Mouse (Mus musculus): ENCODE measurements around the gene Irf2bpl. TPM values are rescaled to one million over a fixed set of nuclear protein-coding genes. Genes with fewer than 3 reads are reported as not detected.

The Irf2bpl gene
- total RNA-seq (2021), result 10 to 100 TPM; 18.6 to 23.7 TPM
- long read RNA-seq, experiment 1, full-length matches to known transcripts, result 16 of 16 reads
- long read RNA-seq, experiment 1, partial matches to known transcripts, result 0 of 16 reads
- long read RNA-seq, experiment 1, other reads (novel, unspliced or antisense), result 0 of 16 reads
- long read RNA-seq, experiment 2, full-length matches to known transcripts, result 9 of 9 reads
- long read RNA-seq, experiment 2, partial matches to known transcripts, result 0 of 9 reads
- long read RNA-seq, experiment 2, other reads (novel, unspliced or antisense), result 0 of 9 reads

- intact Hi-C loops (cut with DNase I), result loop anchor here (5.0 kb wide), 2 partner anchors 52 to 67 kb away; no protein-coding TSS in a partner anchor
- DNase-seq, result peak; percentile 100
These were observed at the start of gene Irf2bpl for GRCm38 (mm10) chr12:86884197-86885058. Irf2bpl (minus strand) TSS chr12:86884798.

- peak; percentile 51 to 73 for DNase-seq
- intact Hi-C loops (cut with DNase I), result no loop called here
These were observed 48.0 kb upstream of the Irf2bpl start for GRCm38 (mm10) chr12:86932575-86932952.

- peak; percentile 70 to 89 for DNase-seq
- intact Hi-C loops (cut with DNase I), result no loop called here
These were observed 47.4 kb upstream of the Irf2bpl start for GRCm38 (mm10) chr12:86931919-86932574.

GRCm38 (mm10) chr12:86930934-86931729, 46.5 kb upstream of the Irf2bpl start:
- intact Hi-C loops (cut with DNase I), result no loop called here
- no peak for DNase-seq

- intact Hi-C loops (cut with DNase I), result loop anchor here (2.0 to 5.0 kb wide), 2 partner anchors 128 to 153 kb away; no protein-coding TSS in a partner anchor
- DNase-seq, result peak; percentile 73 to 80
These were observed 39.2 kb upstream of the Irf2bpl start for GRCm38 (mm10) chr12:86923837-86924236.

GRCm38 (mm10) chr12:86918983-86919722, 34.6 kb upstream of the Irf2bpl start:
- DNase-seq, result no peak
- intact Hi-C loops (cut with DNase I), result no loop called here

- no peak for DNase-seq
- intact Hi-C loops (cut with DNase I), result no loop called here
These were observed 33.9 kb upstream of the Irf2bpl start for GRCm38 (mm10) chr12:86918361-86918967.

- intact Hi-C loops (cut with DNase I), result no loop called here
- no peak for DNase-seq
These were observed 32.4 kb upstream of the Irf2bpl start for GRCm38 (mm10) chr12:86916796-86917573.

GRCm38 (mm10) chr12:86915617-86916016, 31.0 kb upstream of the Irf2bpl start:
- no peak for DNase-seq
- intact Hi-C loops (cut with DNase I), result no loop called here

- intact Hi-C loops (cut with DNase I), result no loop called here
- DNase-seq, result no peak
These were observed 30.2 kb upstream of the Irf2bpl start for GRCm38 (mm10) chr12:86914756-86915155.

GRCm38 (mm10) chr12:86914351-86914750, 29.8 kb upstream of the Irf2bpl start:
- no peak for DNase-seq
- intact Hi-C loops (cut with DNase I), result no loop called here

GRCm38 (mm10) chr12:86912335-86913093, 27.9 kb upstream of the Irf2bpl start:
- intact Hi-C loops (cut with DNase I), result no loop called here
- no peak for DNase-seq

GRCm38 (mm10) chr12:86911482-86911931, 26.9 kb upstream of the Irf2bpl start:
- DNase-seq, result no peak
- intact Hi-C loops (cut with DNase I), result no loop called here

- DNase-seq, result peak; percentile 79 to 81
- intact Hi-C loops (cut with DNase I), result loop anchor here (1.0 kb wide), 1 partner anchor 110 kb away; no protein-coding TSS in a partner anchor
These were observed 21.8 kb upstream of the Irf2bpl start for GRCm38 (mm10) chr12:86906395-86906794.

- DNase-seq, result no peak
These were observed 21.3 kb upstream of the Irf2bpl start for GRCm38 (mm10) chr12:86905876-86906275.

GRCm38 (mm10) chr12:86905203-86905602, 20.6 kb upstream of the Irf2bpl start:
- intact Hi-C loops (cut with DNase I), result no loop called here
- peak in 1 of 2 experiments; percentile 46 for DNase-seq

More at GRCm38 (mm10) chr12:86905876-86906275, 21.3 kb upstream of the Irf2bpl start:
- intact Hi-C loops (cut with DNase I), result loop anchor here (1.0 kb wide), 1 partner anchor 110 kb away; no protein-coding TSS in a partner anchor
